ENCODE assay signal across 12 mouse cellular contexts in the genomic region with DNA sequence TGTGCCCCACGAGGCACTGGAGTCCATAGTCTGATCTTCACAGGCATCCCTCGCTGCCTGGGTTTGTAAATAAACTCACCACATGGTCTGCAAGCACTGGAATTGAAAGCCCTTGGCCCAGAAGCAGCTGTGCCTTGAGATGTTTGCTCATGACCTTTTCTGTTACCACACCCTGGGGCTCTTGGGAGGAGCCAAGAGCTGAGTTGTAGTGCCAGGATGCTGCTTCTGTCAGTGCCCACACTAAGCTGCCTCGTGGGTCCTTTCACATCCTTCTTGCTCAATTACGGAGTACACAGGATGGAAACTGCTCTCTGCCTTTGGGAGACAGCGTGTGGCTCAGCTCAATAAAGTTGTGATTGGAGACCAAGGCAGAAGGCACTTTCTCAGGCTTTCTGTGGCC. TPM values are rescaled to one million over a fixed set of nuclear protein-coding genes. Genes with fewer than 3 reads are reported as not detected.
DNase-seq lines count a peak whose midpoint lies in the region; ATAC-seq and TF ChIP-seq lines count a peak whose summit lies in the region.
"Had no signal": no experiment of that assay in that cellular context is flagged by ENCODE, and none has a peak within 500 bp of the region (broad histone marks: within the 10 kb centered on the region; RNA-seq: fewer than 3 reads in every experiment).

No protein-coding gene starts in this region.

- TF ChIP-seq RAD21 in CH12.LX (IDR thresholded peaks at IDR 0.05; ENCODE audit: low read depth, low read length) = no peak

- peak overlapping the region; percentile 79 for H3K9ac ChIP-seq in CH12.LX (ENCODE audit: insufficient read depth, low read depth)
- H3K9ac ChIP-seq in hindbrain, embryonic 12.5 days = no peak overlapping the region
- H3K9ac ChIP-seq: forebrain, embryonic 13.5 days; hindbrain, embryonic 14.5 days; limb, embryonic 15.5 days had no signal

- dilution Hi-C loops in CH12.LX (cut with MboI; ENCODE audit: extremely low pct_ligation_motif_present, extremely low pct_unique_long_range_greater_than_20kb, low sequenced_read_pairs) = no loop called here

- no peaks in the 10 kb centered on the region for H3K9me3 ChIP-seq in CH12.LX (replicated peaks; ENCODE audit: low read length)
- H3K9me3 ChIP-seq in hindbrain, embryonic 12.5 days (replicated peaks) = no peaks in the 10 kb centered on the region
- H3K9me3 ChIP-seq: forebrain, embryonic 13.5 days; limb, embryonic 15.5 days had no signal

- no peak for TF ChIP-seq CTCF in CH12.LX (conservative IDR thresholded peaks at IDR 0.05 in 1 of 2, IDR thresholded peaks at IDR 0.05 in 1 of 2; ENCODE audit: low read depth in 2 of 2, low read length in 2 of 2)

- peak; percentile 71 for TF ChIP-seq POLR2A in CH12.LX (IDR thresholded peaks at IDR 0.05; ENCODE audit: low read depth, low read length)

- 78% methylated on average over 5 of the region's 5 CpGs for WGBS in hindbrain, embryonic 12.5 days

- peaks cover 7 to 39% of the 10 kb centered on the region in 2 experiments for H3K4me1 ChIP-seq in CH12.LX (ENCODE audit: control insufficient read depth in 1 of 2, insufficient read depth in 2 of 2)
- peaks cover 9% of the 10 kb centered on the region for H3K4me1 ChIP-seq in hindbrain, embryonic 12.5 days

- peak overlapping the region; percentile 80 for H3K27ac ChIP-seq in CH12.LX (ENCODE audit: insufficient read depth, low read depth)
- no peak overlapping the region for H3K27ac ChIP-seq in hindbrain, embryonic 12.5 days
- H3K27ac ChIP-seq: forebrain, embryonic 13.5 days; hindbrain, embryonic 14.5 days; limb, embryonic 15.5 days had no signal

- in situ Hi-C loops in CH12.LX (cut with MboI; ENCODE audit: low pct_ligation_motif_present, low pct_unique_long_range_greater_than_20kb, low sequenced_read_pairs) = loop anchor here (25.0 kb wide), 1 partner anchor 401 kb away; no protein-coding TSS in a partner anchor

- ATAC-seq in hindbrain, embryonic 12.5 days (ENCODE audit: low FRiP score) = no peak
- ATAC-seq: forebrain, embryonic 13.5 days had no signal

- H3K79me2 ChIP-seq in CH12.LX (replicated peaks; ENCODE audit: control insufficient read depth, extremely low read depth, insufficient read depth, poor library complexity, severe bottlenecking) = peaks cover 13% of the 10 kb centered on the region

- peak overlapping the region; percentile 64 to 74 (median 70) for H3K4me3 ChIP-seq in CH12.LX (replicated peaks in 1 of 3; ENCODE audit: low read depth in 2 of 3, low read length in 2 of 3, poor library complexity in 1 of 3)
- H3K4me3 ChIP-seq in hindbrain, embryonic 12.5 days = no peak overlapping the region
- H3K4me3 ChIP-seq: forebrain, embryonic 13.5 days; limb, embryonic 15.5 days had no signal

- peak overlapping the region; percentile 76; the same call in 1 of the 2 replicates for H3K4me2 ChIP-seq in CH12.LX (ENCODE audit: insufficient read depth, low read depth, poor library complexity, severe bottlenecking)
- no peak overlapping the region for H3K4me2 ChIP-seq in hindbrain, embryonic 12.5 days (replicated peaks)
- H3K4me2 ChIP-seq: forebrain, embryonic 13.5 days; hindbrain, embryonic 14.5 days; limb, embryonic 15.5 days had no signal

- peaks cover 18 to 52% of the 10 kb centered on the region in 2 experiments for H3K36me3 ChIP-seq in CH12.LX (replicated peaks in 1 of 2; ENCODE audit: control insufficient read depth in 1 of 2, insufficient read depth in 1 of 2, low read length in 1 of 2)
- peaks cover 1% of the 10 kb centered on the region; the same call in 1 of the 2 replicates for H3K36me3 ChIP-seq in splenic B cell, adult 2 months (ENCODE audit: control insufficient read depth, insufficient read depth, low read length, poor library complexity, severe bottlenecking)
- no peaks in the 10 kb centered on the region for H3K36me3 ChIP-seq in hindbrain, embryonic 12.5 days
- H3K36me3 ChIP-seq: limb, embryonic 15.5 days had no signal

- H3K27me3 ChIP-seq in CH12.LX (replicated peaks) = no peaks in the 10 kb centered on the region
- H3K27me3 ChIP-seq in splenic B cell, adult 2 months (ENCODE audit: control insufficient read depth, insufficient read depth, low read length, poor library complexity, severe bottlenecking) = no peaks in the 10 kb centered on the region
- peaks cover 15% of the 10 kb centered on the region for H3K27me3 ChIP-seq in hindbrain, embryonic 12.5 days

- peak; percentile 15 to 28 for DNase-seq in adrenal gland, postnatal 36 days
- no peak for DNase-seq in adrenal gland, adult 18-20 months (ENCODE audit: low spot score in 2 of 2)
- peak; percentile 78 for DNase-seq in CH12.LX (ENCODE audit: extremely low read depth)
- DNase-seq in lung, postnatal 10 days = peak; percentile 58
- peak; percentile 16 for DNase-seq in splenic B cell, adult 2 months (ENCODE audit: low read depth, low spot score)
- DNase-seq in cerebellum, adult 11-12 months = no peak
- no peak for DNase-seq in left cerebral cortex, adult 18-20 months (ENCODE audit: low spot score in 2 of 2)
- DNase-seq: midbrain, embryonic 14.5 days had no signal

- TF ChIP-seq EP300 in CH12.LX (IDR thresholded peaks at IDR 0.05; ENCODE audit: low read length) = 0 out of 2 replicates have a peak, but pooled peaks have one; percentile 12

TF ChIP-seq in CH12.LX, 34 proteins besides CTCF, POLR2A, EP300 and RAD21:
- TF ChIP-seq CHD2 (IDR thresholded peaks at IDR 0.05; ENCODE audit: low read length) = no peak
- TF ChIP-seq ZC3H11A (IDR thresholded peaks at IDR 0.05; ENCODE audit: low read depth, low read length) = no peak
- peak; percentile 27; the same call in 1 of the 2 replicates for TF ChIP-seq MXI1 (IDR thresholded peaks at IDR 0.05; ENCODE audit: low read depth, low read length)
- TF ChIP-seq POLR2AphosphoS2 (IDR thresholded peaks at IDR 0.05; ENCODE audit: low read depth, low read length) = no peak
- no peak; the same call in none of the 2 replicates for TF ChIP-seq MYC (IDR thresholded peaks at IDR 0.05; ENCODE audit: low read depth, low read length)
- no peak for TF ChIP-seq JUN (IDR thresholded peaks at IDR 0.05; ENCODE audit: insufficient read depth, low read depth, low read length)
- 0 out of 2 replicates have a peak, but pooled peaks have one; percentile 42 for TF ChIP-seq CHD1 (IDR thresholded peaks at IDR 0.05; ENCODE audit: low read depth, low read length)
- TF ChIP-seq USF1 (IDR thresholded peaks at IDR 0.05; ENCODE audit: low read depth, low read length) = no peak
- no peak for TF ChIP-seq USF2 (conservative IDR thresholded peaks at IDR 0.05; ENCODE audit: low read depth, low read length)
- 0 out of 2 replicates have a peak, but pooled peaks have one; percentile 19 for TF ChIP-seq BHLHE40 (IDR thresholded peaks at IDR 0.05; ENCODE audit: low read depth, low read length)
- TF ChIP-seq KAT2A (IDR thresholded peaks at IDR 0.05; ENCODE audit: insufficient replicate concordance, low read length) = 0 out of 2 replicates have a peak, but pooled peaks have one; percentile 11
- TF ChIP-seq TBP (conservative IDR thresholded peaks at IDR 0.05; ENCODE audit: low read depth, low read length) = peak; percentile 62; the same call in 1 of the 2 replicates
- no peak for TF ChIP-seq E2F4 (IDR thresholded peaks at IDR 0.05; ENCODE audit: insufficient replicate concordance, low read depth, low read length)
- no peak for TF ChIP-seq JUND (conservative IDR thresholded peaks at IDR 0.05; ENCODE audit: low read depth, low read length)
- no peak for TF ChIP-seq RCOR1 (conservative IDR thresholded peaks at IDR 0.05; ENCODE audit: low read depth, low read length)
- peak; percentile 63 for TF ChIP-seq MAX (IDR thresholded peaks at IDR 0.05; ENCODE audit: low read length)
- TF ChIP-seq HCFC1 (IDR thresholded peaks at IDR 0.05; ENCODE audit: low read depth, low read length) = no peak
- TF ChIP-seq PAX5 (IDR thresholded peaks at IDR 0.05; ENCODE audit: low read length) = no peak
- TF ChIP-seq ETS1 (conservative IDR thresholded peaks at IDR 0.05; ENCODE audit: low read depth, low read length) = no peak
- TF ChIP-seq UBTF (IDR thresholded peaks at IDR 0.05; ENCODE audit: low read depth, low read length) = no peak
- peak; percentile 57; the same call in 1 of the 2 replicates for TF ChIP-seq ZMIZ1 (IDR thresholded peaks at IDR 0.05; ENCODE audit: low read depth, low read length)
- no peak for TF ChIP-seq NRF1 (IDR thresholded peaks at IDR 0.05; ENCODE audit: low read depth, low read length)
- TF ChIP-seq ZNF384 (IDR thresholded peaks at IDR 0.05; ENCODE audit: low read depth, low read length) = no peak
- no peak for TF ChIP-seq GABPA (IDR thresholded peaks at IDR 0.05; ENCODE audit: insufficient replicate concordance, low read depth, low read length)
- TF ChIP-seq ELF1 (IDR thresholded peaks at IDR 0.05; ENCODE audit: low read depth, low read length) = no peak
- peak; percentile 56; the same call in 1 of the 2 replicates for TF ChIP-seq TCF12 (IDR thresholded peaks at IDR 0.05; ENCODE audit: low read depth, low read length)
- TF ChIP-seq MEF2A (IDR thresholded peaks at IDR 0.05; ENCODE audit: borderline replicate concordance, low read depth, low read length) = 0 out of 2 replicates have a peak, but pooled peaks have one; percentile 6
- TF ChIP-seq MAZ (IDR thresholded peaks at IDR 0.05; ENCODE audit: low read depth, low read length) = 0 out of 2 replicates have a peak, but pooled peaks have one; percentile 20
- no peak for TF ChIP-seq SMC3 (IDR thresholded peaks at IDR 0.05; ENCODE audit: low read depth, low read length)
- peak; percentile 64; the same call in 1 of the 2 replicates for TF ChIP-seq SIN3A (IDR thresholded peaks at IDR 0.05; ENCODE audit: low read length)
- TF ChIP-seq MAFK (IDR thresholded peaks at IDR 0.05; ENCODE audit: insufficient replicate concordance, low read length) = no peak
- TF ChIP-seq IRF4 (IDR thresholded peaks at IDR 0.05; ENCODE audit: low read depth, low read length) = no peak
- no peak for TF ChIP-seq ZKSCAN1 (IDR thresholded peaks at IDR 0.05; ENCODE audit: borderline replicate concordance, low read depth, low read length)
- peak; percentile 69 for TF ChIP-seq NELFE (IDR thresholded peaks at IDR 0.05; ENCODE audit: low read depth, low read length)

RNA-seq across cellular contexts. Expression of a gene that starts 3.6 kb away (rescaled TPM):
- total RNA-seq in adrenal gland, postnatal 36 days (2021) = 1 to 10 TPM; 2.5 to 4.8 TPM
- total RNA-seq in adrenal gland, adult 18-20 months (2021) = 1 to 10 TPM; 3.5 to 7.2 TPM
- total RNA-seq in CH12.LX (2012; rRNA removed) (23.5 and 30.4 TPM in 2 replicates), CH12.LX (2014; rRNA removed) (39.3 and 39.8 TPM in 2 replicates)
- polyA plus RNA-seq in CH12.LX (2012; ENCODE audit: insufficient read length, low read depth) = 37.7 and 38.2 TPM in 2 replicates
- under 1 TPM; 0.30 to 0.70 TPM for total RNA-seq in left cerebral cortex, adult 18-20 months (2021)
- polyA plus RNA-seq in hindbrain, embryonic 12.5 days (2016; fragmentation: Nextera tagmentation; extraction: Ambion mirVana) = 0.43 and 0.48 TPM in 2 replicates

Comparison
In these comparisons a context has a peak if more than half of its experiments do, and no peak if none do; other contexts are left out.
1. DNase-seq: peak in adrenal gland, postnatal 36 days (2 of 2), CH12.LX (single experiment), lung, postnatal 10 days (single experiment) and splenic B cell, adult 2 months (single experiment); none in adrenal gland, adult 18-20 months (0 of 2), cerebellum, adult 11-12 months (single experiment) and left cerebral cortex, adult 18-20 months (0 of 2).